Mouse (Mus musculus) stomach, embryonic 14.5 days (tissue): ENCODE measurements around the gene Kif1a. TPM values are rescaled to one million over a fixed set of nuclear protein-coding genes. Genes with fewer than 3 reads are reported as not detected.
A peak's percentile ranks its signal among the peaks of the same experiment; 100 is the strongest.

Experiments used
- ATAC-seq: fragments of 200-750 bp; cut with Nextera tagmentation; 2 replicates; pipeline ENCODE4 v1.8.0; 2017; ENCODE audit warnings: low read depth, moderate TSS enrichment; ENCODE audit not compliant: insufficient number of reproducible peaks, insufficient read depth, low FRiP score
- H3K27ac ChIP-seq: fragments of 300-500 bp; sonication (generic); 2 replicates; pipeline ENCODE4 v1.5.1; 2014; ENCODE audit warnings: mild to moderate bottlenecking, low read length, moderate library complexity, mixed read lengths
- H3K27me3 ChIP-seq: fragments of 300-500 bp; sonication (generic); 2 replicates; pipeline ENCODE4 v1.6.1; 2014; ENCODE audit warnings: low read length, control low read depth, mixed read lengths; ENCODE audit not compliant: control insufficient read depth, insufficient read depth
- H3K36me3 ChIP-seq: fragments of 300-500 bp; sonication (generic); 2 replicates; pipeline ENCODE4 v1.6.1; 2014; ENCODE audit warnings: mild to moderate bottlenecking, control low read depth, low read length, moderate library complexity, mixed read lengths; ENCODE audit not compliant: control insufficient read depth, insufficient read depth
- H3K4me1 ChIP-seq: fragments of 300-500 bp; sonication (generic); 2 replicates; pipeline ENCODE4 v1.6.1; 2014; ENCODE audit warnings: low read length, control low read depth, mixed read lengths; ENCODE audit not compliant: control insufficient read depth, insufficient read depth
- H3K4me2 ChIP-seq: fragments of 300-500 bp; sonication (generic); replicated peaks from 2 replicates; pipeline ENCODE4 v1.6.1; 2014; ENCODE audit warnings: low read depth, low read length, control low read depth
- H3K4me3 ChIP-seq: fragments of 300-500 bp; sonication (generic); 2 replicates; pipeline ENCODE4 v1.5.1; 2014; ENCODE audit warnings: low read depth, low read length, control low read depth
- H3K9ac ChIP-seq: fragments of 300-500 bp; sonication (generic); replicated peaks from 2 replicates; pipeline ENCODE4 v1.6.1; 2014; ENCODE audit warnings: low read depth, mild to moderate bottlenecking, control low read depth, low read length, moderate library complexity, mixed read lengths
- H3K9me3 ChIP-seq: fragments of 300-500 bp; sonication (generic); 2 replicates; pipeline ENCODE4 v1.6.1; 2016; ENCODE audit warnings: low read depth, low read length, control low read depth; ENCODE audit not compliant: control insufficient read depth
- WGBS: fragments of 180-500 bp; shearing (Covaris S2); extraction: QIAGEN DNeasy Blood & Tissue Kit; methylation state at CpG from one replicate; pipeline ENCODE4 v1.1.7; 2014; 5-methylcytosine and 5-hydroxymethylcytosine counted together
- polyA plus RNA-seq: library from polyadenylated mRNA; unstranded; fragments of >200 nt; fragmentation: Nextera tagmentation; extraction: Ambion mirVana; gene quantifications from 2 replicates; pipeline ENCODE4 v1.2.1, GENCODE M21; 2014

Gene Kif1a
- polyA plus RNA-seq, 1 experiment from 2014 or later, result 23.2 TPM

DNA sequence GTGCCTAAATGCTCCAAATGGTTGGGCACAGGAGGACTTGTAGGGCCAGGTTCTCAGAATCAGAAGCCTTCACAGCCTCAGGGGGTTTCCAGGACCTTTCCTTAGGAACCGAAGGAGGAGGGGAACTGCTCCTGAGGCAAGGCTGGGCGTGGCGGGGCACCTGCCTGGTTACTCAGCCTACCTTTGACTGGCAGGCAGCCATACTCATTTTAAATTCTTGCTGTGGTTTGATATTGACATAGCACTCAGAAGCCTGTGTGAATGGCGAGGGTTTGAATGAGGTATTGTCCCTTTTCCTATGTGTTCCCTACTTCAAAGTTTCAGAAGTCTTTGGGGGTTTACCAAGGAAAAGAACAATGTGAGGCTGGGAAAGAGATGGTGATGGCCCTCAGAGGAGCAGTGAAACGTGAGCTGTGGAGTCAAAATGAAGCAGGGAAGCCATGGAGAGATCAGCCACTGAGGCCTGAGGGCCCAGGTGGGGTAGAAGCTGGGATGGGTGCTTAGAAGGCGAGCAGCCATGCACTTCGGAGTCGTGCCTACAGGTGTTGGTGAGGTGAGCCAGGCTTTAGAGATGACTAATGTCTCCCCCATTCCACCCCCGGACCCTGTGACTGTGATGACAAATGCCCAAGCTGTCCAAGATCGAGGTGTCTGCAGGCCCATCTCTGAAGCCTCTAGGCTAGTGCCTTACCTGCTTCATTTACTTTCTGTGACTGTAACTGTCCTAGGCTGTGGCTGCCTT lies 28.7 kb upstream of the Kif1a start:
- Histone ChIP-seq H3K9ac (no peak overlapping the region), H3K4me2 (no peak overlapping the region), H3K27ac (no peak overlapping the region), H3K9me3 (no peaks in the 10 kb centered on the region), H3K4me3 (no peak overlapping the region), H3K4me1 (no peaks in the 10 kb centered on the region), H3K36me3 (no peaks in the 10 kb centered on the region), H3K27me3 (no peaks in the 10 kb centered on the region)
- WGBS, result 57% methylated on average over 10 of the region's 10 CpGs
- no peak for ATAC-seq

DNA sequence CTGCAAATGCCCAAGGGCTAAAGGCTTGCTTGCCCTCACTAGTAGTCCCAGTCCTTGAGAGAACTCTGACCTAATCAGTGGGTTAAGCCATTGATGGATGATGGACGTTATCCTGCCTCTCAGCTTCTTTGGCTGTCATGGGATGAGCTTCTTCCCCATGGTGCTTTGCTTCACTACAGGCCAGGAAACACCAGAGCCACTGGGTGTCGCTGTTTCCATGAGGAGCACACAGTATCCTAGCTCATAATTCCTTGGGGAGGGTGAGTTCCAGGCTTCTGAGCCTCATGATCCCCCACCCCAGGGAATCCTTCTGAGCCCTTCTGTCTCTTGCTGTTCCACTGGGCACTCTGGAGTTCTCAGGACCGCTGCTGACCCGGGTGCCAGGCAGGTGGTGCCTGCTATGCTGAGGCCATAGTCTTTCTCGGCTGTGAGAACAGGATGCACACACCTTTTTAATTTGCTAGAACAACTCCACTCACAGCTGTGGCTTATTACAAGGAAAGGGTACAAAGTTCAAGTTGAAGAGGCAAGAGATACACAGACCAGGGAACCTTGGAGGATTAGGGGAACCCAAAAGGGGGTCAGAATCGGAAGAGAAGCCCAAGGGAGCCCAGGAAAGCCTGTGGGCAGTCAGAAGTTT lies 27.1 kb upstream of the Kif1a start:
- H3K27me3 ChIP-seq, result no peaks in the 10 kb centered on the region
- WGBS, result 28% methylated on average over 6 of the region's 6 CpGs
- no peak overlapping the region for H3K27ac ChIP-seq
- H3K9me3 ChIP-seq, result no peaks in the 10 kb centered on the region
- ATAC-seq, result no peak
- no peaks in the 10 kb centered on the region for H3K36me3 ChIP-seq
- H3K4me3 ChIP-seq, result no peak overlapping the region
- H3K4me2 ChIP-seq, result no peak overlapping the region
- H3K9ac ChIP-seq, result no peak overlapping the region
- H3K4me1 ChIP-seq, result 0 out of 2 replicates have a peak, but pooled peaks cover 2% of the 10 kb centered on the region

DNA sequence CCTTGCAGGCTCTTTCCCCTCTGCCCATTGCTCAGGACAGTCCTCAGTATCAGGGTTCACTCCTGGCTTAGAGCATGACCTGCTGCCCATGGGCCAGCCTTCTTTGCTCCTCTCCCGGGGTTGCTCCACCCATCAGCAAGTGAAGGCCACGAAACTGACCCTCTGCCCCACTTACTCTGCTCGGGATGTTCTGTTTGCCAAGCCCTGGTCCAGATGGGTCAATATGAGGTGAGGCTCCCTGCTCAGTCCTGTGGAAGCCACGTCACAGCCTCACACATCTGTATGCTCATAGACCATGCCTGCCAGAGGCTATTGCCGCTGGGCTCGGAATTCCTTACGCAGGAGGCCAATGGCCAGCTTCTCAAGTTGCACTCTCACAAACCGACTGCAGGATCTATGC lies 26.5 kb upstream of the Kif1a start:
- no peak for ATAC-seq
- Histone ChIP-seq H3K9me3 (no peaks in the 10 kb centered on the region), H3K9ac (no peak overlapping the region), H3K4me2 (no peak overlapping the region), H3K4me3 (no peak overlapping the region), H3K27me3 (no peaks in the 10 kb centered on the region), H3K4me1 (peaks cover 7% of the 10 kb centered on the region; the same call in 1 of the 2 replicates), H3K27ac (no peak overlapping the region), H3K36me3 (no peaks in the 10 kb centered on the region)
- 80% methylated on average over 8 of the region's 8 CpGs for WGBS

DNA sequence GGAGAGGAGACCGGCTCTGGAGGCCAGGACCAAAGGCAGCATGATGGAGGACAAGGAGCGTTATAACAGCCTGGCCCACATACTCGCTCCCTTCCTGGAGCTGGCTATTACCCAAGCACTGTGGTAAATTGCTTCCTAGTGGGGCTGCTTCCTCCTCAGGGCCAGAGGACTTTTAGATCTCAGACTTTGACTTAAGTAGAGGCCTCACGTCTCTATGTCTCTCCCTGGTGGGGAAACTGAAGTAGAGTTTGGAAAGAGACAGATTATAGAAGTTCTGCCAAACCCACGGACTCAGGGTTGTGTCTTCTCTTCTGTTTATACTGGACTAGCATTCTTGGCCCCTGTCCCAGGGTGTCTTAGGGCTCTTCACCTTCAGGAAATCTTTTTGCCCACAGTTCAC lies 23.5 kb upstream of the Kif1a start:
- WGBS, result 50% methylated on average over 5 of the region's 5 CpGs
- Histone ChIP-seq H3K27ac (no peak overlapping the region), H3K4me3 (no peak overlapping the region), H3K27me3 (no peaks in the 10 kb centered on the region), H3K36me3 (no peaks in the 10 kb centered on the region), H3K4me2 (no peak overlapping the region), H3K9me3 (no peaks in the 10 kb centered on the region), H3K9ac (no peak overlapping the region), H3K4me1 (peaks cover 7% of the 10 kb centered on the region; the same call in 1 of the 2 replicates)
- peak; percentile 24; the same call in 1 of the 2 replicates for ATAC-seq

DNA sequence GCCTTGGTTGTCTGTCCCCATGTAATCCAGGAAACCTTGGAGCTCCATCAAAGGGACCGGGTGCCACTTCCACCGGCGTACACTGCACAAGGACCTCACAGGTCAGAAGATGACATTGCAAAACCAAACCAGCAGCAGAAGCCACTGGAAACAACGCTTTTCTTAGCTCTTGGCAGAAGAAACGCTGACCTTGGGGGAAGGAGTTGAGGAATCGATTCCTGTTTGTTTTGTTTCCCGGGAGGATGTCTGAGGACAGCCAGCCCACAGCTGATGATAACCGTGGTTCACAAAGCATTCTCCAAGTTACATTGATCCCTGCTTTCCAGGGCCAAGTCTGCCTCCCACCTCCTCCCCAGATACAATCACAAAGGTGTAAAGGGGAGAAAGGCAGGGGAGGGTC lies 22.3 kb upstream of the Kif1a start:
- peaks cover 7% of the 10 kb centered on the region; the same call in 1 of the 2 replicates for H3K4me1 ChIP-seq
- no peaks in the 10 kb centered on the region for H3K36me3 ChIP-seq
- no peak overlapping the region for H3K4me2 ChIP-seq
- no peaks in the 10 kb centered on the region for H3K9me3 ChIP-seq
- H3K27ac ChIP-seq, result no peak overlapping the region
- ATAC-seq, result no peak
- H3K4me3 ChIP-seq, result no peak overlapping the region
- no peaks in the 10 kb centered on the region for H3K27me3 ChIP-seq
- 61% methylated on average over 8 of the region's 8 CpGs for WGBS
- no peak overlapping the region for H3K9ac ChIP-seq

DNA sequence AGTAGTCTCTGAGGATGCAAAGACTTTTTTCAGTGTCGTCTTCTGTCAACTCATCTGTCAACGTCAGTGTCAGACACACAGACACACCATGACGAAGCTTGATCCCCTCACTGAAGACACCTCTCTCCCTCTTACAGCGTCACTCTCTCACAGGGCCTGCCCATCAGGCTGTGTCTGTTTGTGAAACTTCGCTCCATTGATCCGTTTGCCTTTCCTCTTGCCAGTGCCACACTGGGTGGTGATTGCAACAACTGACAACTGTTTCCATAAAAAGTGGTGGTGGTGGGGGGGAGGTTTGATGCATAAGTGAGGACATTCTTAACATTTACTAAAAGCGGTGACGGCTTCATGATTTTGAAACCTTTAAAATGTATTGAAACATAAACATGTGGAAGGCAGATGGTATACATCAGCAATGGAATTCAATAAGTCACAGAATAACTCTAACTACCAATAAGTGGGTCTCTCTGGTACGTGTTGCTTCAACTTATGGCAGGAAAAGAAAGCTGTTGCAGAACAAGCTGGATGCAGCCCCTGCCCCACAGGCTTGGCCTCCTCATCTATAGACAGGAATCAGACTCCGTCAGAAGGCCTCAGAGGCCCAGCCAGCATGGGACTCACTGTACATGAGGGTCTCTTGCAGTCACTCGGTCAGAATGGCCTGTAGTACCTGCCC lies 21.6 kb upstream of the Kif1a start:
- Histone ChIP-seq H3K9me3 (no peaks in the 10 kb centered on the region), H3K4me2 (no peak overlapping the region), H3K4me3 (no peak overlapping the region), H3K27me3 (no peaks in the 10 kb centered on the region), H3K9ac (no peak overlapping the region), H3K27ac (no peak overlapping the region; the same call in 1 of the 2 replicates), H3K4me1 (peaks cover 7% of the 10 kb centered on the region; the same call in 1 of the 2 replicates), H3K36me3 (no peaks in the 10 kb centered on the region)
- WGBS, result 50% methylated on average over 11 of the region's 11 CpGs
- no peak for ATAC-seq

DNA sequence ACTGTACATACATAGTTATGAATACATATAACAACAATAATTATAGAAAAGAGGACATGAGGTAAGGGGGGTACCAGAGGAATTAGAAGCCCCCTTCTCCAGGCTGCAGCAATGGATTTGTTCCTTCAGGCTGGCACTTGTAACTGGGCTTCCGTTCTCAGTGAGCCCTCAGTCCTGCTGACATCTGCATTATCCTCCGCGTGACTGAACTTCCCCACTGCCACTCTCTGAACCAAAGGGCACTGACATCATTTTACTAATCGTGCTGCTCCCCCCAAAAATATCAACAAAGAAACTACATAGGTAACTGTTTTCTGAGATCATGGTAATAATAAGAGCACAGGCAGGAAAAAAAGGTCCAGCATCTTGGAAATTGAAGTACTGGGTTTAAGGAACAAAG lies 17.1 kb upstream of the Kif1a start:
- H3K27ac ChIP-seq, result no peak overlapping the region
- H3K4me2 ChIP-seq, result no peak overlapping the region
- H3K4me3 ChIP-seq, result no peak overlapping the region
- H3K9me3 ChIP-seq, result no peaks in the 10 kb centered on the region
- H3K4me1 ChIP-seq, result peaks cover 4% of the 10 kb centered on the region; the same call in 1 of the 2 replicates
- H3K9ac ChIP-seq, result no peak overlapping the region
- H3K27me3 ChIP-seq, result no peaks in the 10 kb centered on the region
- WGBS, result 40% methylated on average over 4 of the region's 4 CpGs
- H3K36me3 ChIP-seq, result no peaks in the 10 kb centered on the region
- ATAC-seq, result no peak

DNA sequence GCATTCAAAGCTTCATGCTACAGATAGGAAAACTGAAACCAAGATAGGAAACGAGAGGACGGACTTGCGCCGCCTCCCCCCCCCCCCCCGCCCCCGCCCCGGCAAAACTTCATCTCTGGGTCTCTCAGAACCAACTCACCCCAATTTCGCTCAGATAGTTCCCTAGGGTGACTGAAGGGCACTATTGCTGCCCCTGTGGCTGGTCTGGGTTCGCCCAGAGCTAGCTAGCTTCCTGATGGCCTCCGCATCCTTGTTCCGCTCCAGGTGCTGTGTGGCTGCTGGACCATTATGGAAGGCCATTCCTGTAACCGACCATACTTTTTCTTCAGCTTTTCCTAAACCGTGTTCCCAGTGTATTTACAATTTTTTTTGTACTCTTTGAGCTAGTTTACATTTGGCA lies 13.7 kb upstream of the Kif1a start:
- no peak for ATAC-seq
- WGBS, result 18% methylated on average over 13 of the region's 13 CpGs
- no peaks in the 10 kb centered on the region for H3K4me1 ChIP-seq
- H3K9ac ChIP-seq, result no peak overlapping the region
- H3K27me3 ChIP-seq, result no peaks in the 10 kb centered on the region
- no peaks in the 10 kb centered on the region for H3K36me3 ChIP-seq
- H3K9me3 ChIP-seq, result no peaks in the 10 kb centered on the region
- H3K27ac ChIP-seq, result no peak overlapping the region
- peak overlapping the region; percentile 21 for H3K4me3 ChIP-seq
- peak overlapping the region; percentile 45 for H3K4me2 ChIP-seq
